Mouse (Mus musculus) adrenal gland, postnatal 25 days (tissue): ENCODE measurements around the gene Prkn. TPM values are rescaled to one million over a fixed set of nuclear protein-coding genes. Genes with fewer than 3 reads are reported as not detected.

Experiments
- DNase-seq: peaks from one replicate; pipeline ENCODE4 v3.0.0; 2021; ENCODE audit warnings: mixed read lengths
- total RNA-seq: library from RNA; stranded (reverse); gene quantifications from 2 replicates; pipeline ENCODE4 v1.2.3, GENCODE M21; 2021

Gene Prkn
- total RNA-seq, 1 experiment from 2014 or later: 10.1 TPM

- no peak for DNase-seq
These were observed 1266.1 kb downstream of the Prkn start for GRCm38 (mm10) chr17:12106255-12106654.

Other genes with a start within 250 kb of the Prkn start
- gene Pacrg, start 73 bp upstream of the Prkn start, total RNA-seq: 2.9 and 3.6 TPM in 2 replicates